Mouse (Mus musculus) adrenal gland, postnatal 14 days (tissue): ENCODE measurements around the gene Znrf3. TPM values are rescaled to one million over a fixed set of nuclear protein-coding genes. Genes with fewer than 3 reads are reported as not detected.

Experiments
- DNase-seq: peaks from one replicate; pipeline ENCODE4 v3.0.0; 2021; ENCODE audit warnings: mixed read lengths
- total RNA-seq: library from RNA; stranded (reverse); gene quantifications from 2 replicates; pipeline ENCODE4 v1.2.3, GENCODE M21; 2021

Gene Znrf3
- total RNA-seq, 1 experiment from 2014 or later = 25.0 TPM

DNA sequence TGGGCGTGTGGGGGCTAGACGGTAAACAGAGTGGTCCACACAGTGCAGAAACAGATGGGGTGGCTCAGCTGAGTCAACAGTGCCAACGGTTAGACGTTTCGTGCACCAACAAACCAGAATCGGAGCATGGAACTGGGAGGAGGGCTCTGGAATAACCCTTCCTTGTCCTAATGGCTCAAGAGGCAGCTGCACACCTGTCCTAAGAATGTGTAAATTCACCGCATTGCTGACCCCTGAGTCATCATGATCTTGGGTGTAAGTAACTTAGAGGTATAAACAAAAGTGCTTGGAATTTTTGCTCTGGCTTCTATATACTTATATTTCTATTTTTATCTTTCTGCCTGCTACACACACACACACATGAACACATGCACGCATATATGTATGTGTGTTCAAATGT is 202.5 kb downstream of the Znrf3 start:
- DNase-seq = no peak

DNA sequence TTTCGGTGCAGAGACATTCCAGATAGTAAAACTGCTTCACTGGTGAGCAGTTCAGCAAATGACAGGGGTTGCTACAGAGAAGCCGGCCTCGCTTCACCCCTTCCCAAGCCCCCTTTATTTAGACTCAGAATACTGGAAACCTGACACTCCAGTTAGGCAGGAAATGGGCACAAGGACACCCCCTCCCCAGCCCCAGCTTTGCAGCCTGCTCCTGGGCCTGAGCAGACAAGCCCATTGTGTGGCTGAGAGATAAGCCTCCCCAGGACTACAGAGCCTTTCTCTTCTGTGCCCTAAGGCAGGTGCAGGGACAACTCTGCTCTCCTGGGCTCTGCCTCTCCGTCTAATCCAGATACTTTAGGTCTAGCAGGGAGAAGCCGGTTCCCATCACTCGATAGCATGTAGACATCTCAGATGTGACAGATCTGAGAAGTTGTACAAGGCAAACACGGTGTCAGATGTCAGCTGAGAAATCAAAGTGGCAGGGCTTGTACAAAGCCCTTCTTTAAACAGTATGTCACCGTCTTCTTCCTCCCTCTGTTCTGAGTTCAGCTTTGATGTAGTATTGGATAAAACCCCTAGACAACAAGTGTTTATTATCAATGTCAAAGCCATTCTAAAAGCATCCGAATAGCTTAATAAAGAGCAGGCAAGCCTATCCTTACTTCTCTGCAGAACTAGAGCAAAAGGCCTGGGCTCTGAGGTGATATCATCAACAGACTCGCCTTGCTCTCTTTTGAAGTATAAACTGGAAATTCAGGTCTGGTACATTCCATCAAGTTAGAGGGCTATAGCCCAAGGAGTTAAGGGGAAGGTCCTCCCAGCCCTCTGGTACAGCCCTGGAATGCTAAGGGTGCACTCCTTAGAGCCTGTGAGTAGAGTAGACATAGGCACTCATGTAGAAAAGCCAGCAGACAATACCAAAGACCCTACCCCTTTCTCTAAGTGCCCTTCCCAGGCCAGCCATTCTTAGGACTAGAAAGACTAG is 204.6 kb downstream of the Znrf3 start:
- DNase-seq = no peak

Other genes starting within 250 kb of the Znrf3 start
- gene Kremen1, start 183.3 kb downstream of the Znrf3 start, total RNA-seq = 17.2 and 19.8 TPM in 2 replicates
- gene Xbp1, start 75.8 kb upstream of the Znrf3 start, total RNA-seq = 124 and 125 TPM in 2 replicates
- gene Ccdc117, start 97.3 kb upstream of the Znrf3 start, total RNA-seq = 22.5 and 24.4 TPM in 2 replicates
- gene Ankrd36, start 124.8 kb upstream of the Znrf3 start, total RNA-seq = not detected in 2 replicates